Mouse (Mus musculus) embryonic facial prominence, embryonic 13.5 days (tissue): ENCODE results near the gene Eif5a2. TPM values are rescaled to one million over a fixed set of nuclear protein-coding genes. Genes with fewer than 3 reads are reported as not detected.

Experiments used
- ATAC-seq: fragments of 200-750 bp; cut with Nextera tagmentation; 2 replicates; pipeline ENCODE4 v1.8.0; 2017; ENCODE audit warnings: low read depth; ENCODE audit not compliant: insufficient number of reproducible peaks, insufficient read depth, low FRiP score, low TSS enrichment
- H3K27ac ChIP-seq: fragments of 300-500 bp; sonication (generic); 2 replicates; pipeline ENCODE4 v1.5.1; 2015; ENCODE audit warnings: moderate library complexity, mild to moderate bottlenecking, inconsistent platforms
- H3K27me3 ChIP-seq: fragments of 300-500 bp; sonication (generic); 2 replicates; pipeline ENCODE4 v1.6.1; 2015; ENCODE audit warnings: mild to moderate bottlenecking, inconsistent platforms
- H3K36me3 ChIP-seq: fragments of 300-500 bp; sonication (generic); 2 replicates; pipeline ENCODE4 v1.6.1; 2015; ENCODE audit warnings: mild to moderate bottlenecking, inconsistent platforms
- H3K4me1 ChIP-seq: fragments of 300-500 bp; sonication (generic); 2 replicates; pipeline ENCODE4 v1.6.1; 2015; ENCODE audit warnings: inconsistent platforms
- H3K4me2 ChIP-seq: fragments of 300-500 bp; sonication (generic); 2 replicates; pipeline ENCODE4 v1.6.1; 2015; ENCODE audit warnings: moderate library complexity, mild to moderate bottlenecking, inconsistent platforms
- H3K4me3 ChIP-seq: fragments of 300-500 bp; sonication (generic); 2 replicates; pipeline ENCODE4 v1.5.1; 2015; ENCODE audit warnings: mild to moderate bottlenecking, inconsistent platforms
- H3K9ac ChIP-seq: fragments of 300-500 bp; sonication (generic); 2 replicates; pipeline ENCODE4 v1.6.1; 2015; ENCODE audit warnings: mild to moderate bottlenecking, inconsistent platforms
- H3K9me3 ChIP-seq: fragments of 300-500 bp; sonication (generic); 2 replicates; pipeline ENCODE4 v1.6.1; 2016; ENCODE audit warnings: inconsistent platforms
- WGBS: fragments of 180-500 bp; shearing (Covaris S2); methylation state at CpG from one replicate; pipeline ENCODE4 v1.1.7; 2015; ENCODE audit warnings: mixed read lengths; 5-methylcytosine and 5-hydroxymethylcytosine counted together
- polyA plus RNA-seq: library from polyadenylated mRNA; unstranded; fragments of >200 nt; fragmentation: Nextera tagmentation; extraction: Ambion mirVana; gene quantifications from 2 replicates; pipeline ENCODE4 v1.2.1, GENCODE M21; 2015

Gene Eif5a2
- polyA plus RNA-seq, 1 experiment from 2014 or later: 8.4 TPM

DNA sequence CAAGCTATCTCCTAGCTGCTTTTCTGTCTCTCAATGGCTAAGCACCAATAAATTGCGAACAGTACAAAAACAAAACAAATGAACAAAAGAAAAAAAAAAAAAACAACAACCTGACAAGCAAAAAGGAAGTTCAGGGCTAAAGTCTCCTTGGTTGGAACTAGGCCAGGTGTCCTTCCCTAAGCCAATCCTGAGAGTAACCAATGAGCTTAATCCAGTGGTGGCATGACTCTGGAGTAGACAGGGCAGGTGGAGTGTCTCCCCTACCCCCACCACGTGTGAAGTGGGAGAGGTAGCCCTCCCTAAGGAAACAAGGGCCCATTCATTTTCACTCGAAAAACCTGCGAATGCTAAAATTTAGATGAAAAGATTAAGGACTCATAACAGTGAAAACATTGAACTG, 30.4 kb downstream of the Eif5a2 start:
- no peaks in the 10 kb centered on the region for H3K9me3 ChIP-seq
- WGBS: 74% methylated on average over 4 of the region's 4 CpGs
- no peaks in the 10 kb centered on the region for H3K27me3 ChIP-seq
- H3K4me1 ChIP-seq: peaks cover 4% of the 10 kb centered on the region; the same call in 1 of the 2 replicates
- H3K4me2 ChIP-seq: no peak overlapping the region
- H3K36me3 ChIP-seq: peaks cover 23% of the 10 kb centered on the region
- no peak overlapping the region for H3K27ac ChIP-seq
- H3K9ac ChIP-seq: no peak overlapping the region
- no peak overlapping the region for H3K4me3 ChIP-seq
- no peak for ATAC-seq

DNA sequence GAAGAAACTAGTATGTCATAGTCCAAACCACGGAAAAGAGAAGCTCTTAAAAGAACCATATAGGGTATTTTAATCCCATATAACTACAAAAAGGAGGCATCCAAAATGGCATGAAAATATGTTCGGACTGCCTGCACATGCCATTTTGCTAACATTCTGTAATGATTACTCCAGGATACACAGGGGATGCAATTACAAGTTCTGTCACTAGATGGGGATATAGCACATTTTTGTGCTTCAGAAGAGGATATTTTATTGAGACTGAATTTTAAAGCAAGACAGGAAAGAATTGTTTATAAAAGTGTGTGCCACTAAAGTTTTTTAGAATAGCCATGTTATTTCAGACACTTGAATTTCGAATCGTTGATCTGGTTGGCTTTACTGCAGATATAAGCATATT, 33.3 kb downstream of the Eif5a2 start:
- H3K4me3 ChIP-seq: no peak overlapping the region
- no peaks in the 10 kb centered on the region for H3K9me3 ChIP-seq
- no peaks in the 10 kb centered on the region for H3K27me3 ChIP-seq
- no peak for ATAC-seq
- H3K9ac ChIP-seq: no peak overlapping the region
- H3K4me2 ChIP-seq: peak overlapping the region; percentile 35; the same call in 1 of the 2 replicates
- H3K4me1 ChIP-seq: no peaks in the 10 kb centered on the region
- no peak overlapping the region for H3K27ac ChIP-seq
- WGBS: 5% methylated on average over 4 of the region's 4 CpGs
- 0 out of 2 replicates have a peak, but pooled peaks cover under 1% of the 10 kb centered on the region for H3K36me3 ChIP-seq

DNA sequence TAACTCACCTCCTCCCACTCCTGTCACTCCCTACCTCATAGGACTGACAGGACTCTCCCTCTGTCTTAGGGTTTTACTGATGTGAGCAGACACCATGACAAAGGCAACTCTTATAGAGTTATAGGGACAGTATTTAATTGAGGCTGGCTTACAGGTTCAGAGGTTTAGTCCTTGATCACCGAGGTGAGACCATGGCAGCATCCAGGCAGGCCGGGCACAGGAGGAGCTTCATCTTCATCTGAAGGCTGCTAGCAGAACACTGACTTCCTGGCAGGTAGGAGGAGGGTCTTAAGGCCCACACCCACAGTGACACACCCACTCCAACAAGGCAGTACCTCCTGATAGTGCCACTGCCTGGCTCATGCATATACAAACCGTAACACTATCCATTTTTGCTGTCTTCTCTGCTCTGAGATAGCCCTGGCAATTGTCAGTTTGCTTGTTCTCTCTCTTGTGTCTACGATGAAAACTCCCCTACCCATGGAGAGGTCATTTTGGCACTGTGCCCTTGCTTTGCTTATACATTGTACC, 35.0 kb downstream of the Eif5a2 start:
- H3K4me2 ChIP-seq: no peak overlapping the region
- no peaks in the 10 kb centered on the region for H3K36me3 ChIP-seq
- no peak for ATAC-seq
- no peak overlapping the region for H3K4me3 ChIP-seq
- no peaks in the 10 kb centered on the region for H3K9me3 ChIP-seq
- H3K9ac ChIP-seq: no peak overlapping the region
- no peaks in the 10 kb centered on the region for H3K27me3 ChIP-seq
- no peaks in the 10 kb centered on the region for H3K4me1 ChIP-seq
- H3K27ac ChIP-seq: no peak overlapping the region
- 82% methylated on average over 4 of the region's 4 CpGs for WGBS

DNA sequence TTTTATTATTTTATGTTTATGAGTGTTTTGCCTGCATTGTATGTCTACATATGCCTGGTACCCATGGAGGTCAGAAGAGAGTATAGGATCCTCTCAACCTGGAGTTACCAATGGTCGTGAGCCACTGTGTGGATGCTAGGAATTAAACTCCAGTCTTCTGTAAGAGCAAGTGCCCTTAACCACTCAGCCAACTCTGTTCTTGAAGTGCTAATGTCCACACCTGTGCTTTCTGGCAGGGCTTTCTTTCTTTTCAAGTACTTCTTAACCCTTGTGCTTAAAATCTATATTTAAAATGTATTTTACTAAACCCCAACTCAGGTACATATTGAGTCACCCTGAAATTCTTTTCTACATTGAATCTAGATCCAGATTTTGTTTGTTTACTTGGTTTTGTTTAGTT, 45.2 kb downstream of the Eif5a2 start:
- Histone ChIP-seq H3K4me2 (no peak overlapping the region), H3K36me3 (no peaks in the 10 kb centered on the region), H3K9ac (no peak overlapping the region), H3K4me3 (no peak overlapping the region), H3K27me3 (no peaks in the 10 kb centered on the region), H3K4me1 (no peaks in the 10 kb centered on the region), H3K9me3 (no peaks in the 10 kb centered on the region), H3K27ac (no peak overlapping the region)
- WGBS: 89% methylated on average over 1 of the region's 1 CpGs
- ATAC-seq: no peak

DNA sequence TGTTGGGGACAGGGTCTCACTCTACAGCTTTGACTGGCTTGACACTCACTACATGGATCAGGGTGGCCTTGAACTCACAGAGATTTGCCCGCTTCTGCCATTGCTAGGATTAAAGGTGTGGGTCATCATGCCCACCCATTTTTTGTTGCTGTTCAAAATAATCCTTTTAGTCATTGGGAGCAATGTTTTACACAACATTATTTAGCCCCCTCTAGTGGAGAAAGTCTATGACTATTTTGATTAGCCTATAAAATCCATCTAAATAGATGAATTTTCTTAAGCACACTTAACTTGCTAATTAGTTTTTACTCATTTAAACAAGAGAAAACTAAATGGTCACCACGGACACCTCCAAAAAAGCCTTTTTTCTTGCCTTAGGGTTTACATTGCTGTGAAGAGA, 46.5 kb downstream of the Eif5a2 start:
- no peak for ATAC-seq
- Histone ChIP-seq H3K9me3 (no peaks in the 10 kb centered on the region), H3K27ac (no peak overlapping the region), H3K4me2 (no peak overlapping the region), H3K4me3 (no peak overlapping the region), H3K4me1 (no peaks in the 10 kb centered on the region), H3K27me3 (no peaks in the 10 kb centered on the region), H3K36me3 (no peaks in the 10 kb centered on the region), H3K9ac (no peak overlapping the region)
- 84% methylated on average over 2 of the region's 2 CpGs for WGBS

DNA sequence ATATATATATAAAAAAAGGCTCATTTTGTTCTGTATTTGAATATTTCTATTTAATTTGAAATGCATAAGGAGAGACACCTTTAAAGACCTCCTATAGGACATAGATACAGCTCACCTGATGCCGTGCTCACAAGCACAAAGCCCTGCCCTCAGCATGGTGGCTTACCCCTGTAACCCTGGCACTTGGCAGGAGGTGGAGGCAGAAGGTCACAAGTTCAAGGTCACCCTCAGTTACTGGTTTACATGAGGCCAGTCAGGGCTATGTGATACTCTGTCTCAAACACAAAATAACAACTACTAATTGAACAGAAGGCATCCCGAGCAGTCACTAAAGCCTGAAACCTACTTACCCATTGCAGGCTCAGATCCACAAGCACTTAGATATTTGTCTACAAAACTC, 48.4 kb downstream of the Eif5a2 start:
- Histone ChIP-seq H3K4me1 (no peaks in the 10 kb centered on the region), H3K36me3 (no peaks in the 10 kb centered on the region), H3K27ac (no peak overlapping the region), H3K4me2 (no peak overlapping the region), H3K9me3 (no peaks in the 10 kb centered on the region), H3K4me3 (no peak overlapping the region), H3K9ac (no peak overlapping the region), H3K27me3 (no peaks in the 10 kb centered on the region)
- ATAC-seq: no peak
- WGBS: 86% methylated on average over 2 of the region's 2 CpGs

DNA sequence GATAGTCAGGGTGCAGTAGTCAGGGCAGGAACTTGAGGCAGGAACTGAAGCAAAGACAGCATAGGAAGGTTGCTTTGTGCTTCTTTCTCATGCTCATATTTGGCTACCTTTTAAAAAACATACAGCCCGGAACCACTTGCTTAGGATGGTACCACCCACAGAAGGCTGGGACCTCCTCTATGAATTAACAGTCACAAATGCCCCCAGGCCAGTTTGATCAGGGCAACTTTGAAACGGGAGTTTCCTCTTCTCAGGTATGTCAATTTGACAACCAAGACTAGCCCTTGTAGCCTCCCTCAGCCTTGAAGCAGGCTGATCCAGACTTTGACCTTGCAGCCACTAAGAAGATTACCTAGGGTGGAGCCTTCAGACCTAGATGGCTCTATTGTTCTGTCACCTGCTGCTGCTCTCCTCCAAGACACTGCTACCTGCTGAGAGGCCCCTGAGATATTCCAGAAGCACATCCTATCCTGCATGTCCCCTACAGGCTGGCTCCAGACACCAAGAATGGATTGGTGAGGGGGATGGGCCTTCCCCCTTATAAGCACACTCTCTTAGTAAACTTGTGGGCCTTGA, 55.8 kb downstream of the Eif5a2 start:
- H3K36me3 ChIP-seq: no peaks in the 10 kb centered on the region
- no peak overlapping the region for H3K4me3 ChIP-seq
- no peak for ATAC-seq
- WGBS: 67% methylated on average over 2 of the region's 2 CpGs
- H3K9me3 ChIP-seq: no peaks in the 10 kb centered on the region
- H3K9ac ChIP-seq: no peak overlapping the region
- no peaks in the 10 kb centered on the region for H3K4me1 ChIP-seq
- no peaks in the 10 kb centered on the region for H3K27me3 ChIP-seq
- no peak overlapping the region for H3K4me2 ChIP-seq
- no peak overlapping the region for H3K27ac ChIP-seq

DNA sequence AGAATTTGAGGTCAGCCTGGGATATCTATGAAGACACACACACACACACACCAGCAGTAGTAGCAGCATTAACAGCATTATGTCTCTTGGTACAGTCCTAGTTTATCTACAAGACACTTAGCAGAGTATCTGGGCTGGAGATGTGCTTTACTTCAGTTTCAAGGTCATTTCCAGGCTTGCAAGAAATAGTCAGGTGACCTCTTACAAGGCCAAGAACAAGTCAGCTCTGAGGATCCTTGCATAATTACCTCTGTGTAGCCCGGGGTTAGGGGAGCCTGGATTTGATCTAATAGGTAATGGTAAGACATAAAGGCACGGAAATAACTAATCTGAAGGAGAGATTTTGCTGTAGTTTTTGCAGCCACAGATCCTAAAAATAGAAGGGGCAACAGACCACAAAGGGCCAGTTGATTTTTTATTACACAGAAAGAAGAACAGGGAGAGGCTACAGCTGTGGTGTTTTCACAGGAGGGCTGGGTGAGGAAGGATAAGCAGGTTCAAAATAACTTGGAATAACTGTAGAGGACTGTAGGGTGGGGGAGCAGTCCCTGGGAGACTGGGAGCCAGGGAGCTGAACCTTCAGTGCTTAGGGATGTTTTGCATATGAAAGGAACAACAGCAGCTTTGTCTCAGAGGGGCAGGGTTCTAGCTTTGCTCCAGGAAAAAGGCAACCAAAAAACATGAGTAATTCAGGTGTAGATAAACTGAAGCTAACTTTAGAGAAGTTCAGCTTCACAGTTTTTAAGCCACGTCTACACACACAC, 61.0 kb downstream of the Eif5a2 start:
- Histone ChIP-seq H3K27me3 (no peaks in the 10 kb centered on the region), H3K9me3 (no peaks in the 10 kb centered on the region), H3K36me3 (no peaks in the 10 kb centered on the region), H3K9ac (no peak overlapping the region), H3K27ac (no peak overlapping the region), H3K4me3 (no peak overlapping the region), H3K4me1 (no peaks in the 10 kb centered on the region), H3K4me2 (no peak overlapping the region)
- no peak for ATAC-seq
- 18% methylated on average over 3 of the region's 3 CpGs for WGBS

DNA sequence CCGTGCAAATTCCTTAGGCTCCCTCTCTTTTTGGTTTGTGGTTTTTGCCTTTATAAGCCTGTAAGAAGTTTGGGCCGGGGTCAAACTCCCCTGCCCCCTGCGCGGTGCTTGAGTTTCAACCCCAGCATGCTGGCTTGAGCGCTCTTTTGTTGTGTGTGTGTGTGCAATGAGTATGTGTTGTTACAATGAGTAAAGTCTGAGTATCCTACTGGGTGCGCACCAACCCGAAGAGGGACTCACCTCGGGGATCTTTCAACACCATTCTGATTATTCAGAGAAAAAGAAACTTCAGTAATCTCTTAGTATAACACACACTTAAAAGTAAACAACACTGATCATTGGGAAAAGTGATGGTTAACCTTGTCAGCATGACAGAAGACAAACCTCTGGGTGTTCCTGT, 62.2 kb downstream of the Eif5a2 start:
- no peak overlapping the region for H3K4me3 ChIP-seq
- no peak overlapping the region for H3K4me2 ChIP-seq
- WGBS: 62% methylated on average over 8 of the region's 8 CpGs
- no peaks in the 10 kb centered on the region for H3K4me1 ChIP-seq
- H3K27me3 ChIP-seq: no peaks in the 10 kb centered on the region
- no peaks in the 10 kb centered on the region for H3K36me3 ChIP-seq
- no peaks in the 10 kb centered on the region for H3K9me3 ChIP-seq
- H3K27ac ChIP-seq: no peak overlapping the region
- no peak overlapping the region for H3K9ac ChIP-seq
- ATAC-seq: no peak

DNA sequence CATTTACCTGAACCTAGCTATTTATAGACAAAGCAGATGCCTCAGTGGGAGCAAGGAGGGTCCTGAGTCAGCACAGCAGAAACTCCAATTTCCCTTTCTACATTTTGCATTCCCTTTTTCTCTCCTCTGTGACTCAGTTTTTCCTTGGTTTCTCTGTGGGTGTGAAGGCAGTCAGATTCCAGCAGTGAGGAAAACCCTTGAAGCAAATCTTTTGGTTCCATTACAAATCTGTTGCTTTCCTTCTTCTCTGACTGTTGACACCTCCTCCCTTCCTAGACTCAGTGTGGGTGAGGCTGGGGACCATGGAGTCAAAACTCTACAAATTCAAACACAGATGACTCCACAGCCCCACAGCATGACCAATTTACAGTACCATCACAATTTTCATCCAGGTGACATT, 66.0 kb downstream of the Eif5a2 start:
- Histone ChIP-seq H3K4me1 (no peaks in the 10 kb centered on the region), H3K9me3 (no peaks in the 10 kb centered on the region), H3K36me3 (no peaks in the 10 kb centered on the region), H3K27me3 (no peaks in the 10 kb centered on the region), H3K4me3 (no peak overlapping the region), H3K4me2 (no peak overlapping the region), H3K27ac (no peak overlapping the region), H3K9ac (no peak overlapping the region)
- no peak for ATAC-seq
